Mouse (Mus musculus): ENCODE results near the gene A930017K11Rik.

The A930017K11Rik gene

GRCm38 (mm10) chr17:25922120-25922519 is 30.2 kb downstream of the A930017K11Rik start:
- DNase-seq: no peak

DNA sequence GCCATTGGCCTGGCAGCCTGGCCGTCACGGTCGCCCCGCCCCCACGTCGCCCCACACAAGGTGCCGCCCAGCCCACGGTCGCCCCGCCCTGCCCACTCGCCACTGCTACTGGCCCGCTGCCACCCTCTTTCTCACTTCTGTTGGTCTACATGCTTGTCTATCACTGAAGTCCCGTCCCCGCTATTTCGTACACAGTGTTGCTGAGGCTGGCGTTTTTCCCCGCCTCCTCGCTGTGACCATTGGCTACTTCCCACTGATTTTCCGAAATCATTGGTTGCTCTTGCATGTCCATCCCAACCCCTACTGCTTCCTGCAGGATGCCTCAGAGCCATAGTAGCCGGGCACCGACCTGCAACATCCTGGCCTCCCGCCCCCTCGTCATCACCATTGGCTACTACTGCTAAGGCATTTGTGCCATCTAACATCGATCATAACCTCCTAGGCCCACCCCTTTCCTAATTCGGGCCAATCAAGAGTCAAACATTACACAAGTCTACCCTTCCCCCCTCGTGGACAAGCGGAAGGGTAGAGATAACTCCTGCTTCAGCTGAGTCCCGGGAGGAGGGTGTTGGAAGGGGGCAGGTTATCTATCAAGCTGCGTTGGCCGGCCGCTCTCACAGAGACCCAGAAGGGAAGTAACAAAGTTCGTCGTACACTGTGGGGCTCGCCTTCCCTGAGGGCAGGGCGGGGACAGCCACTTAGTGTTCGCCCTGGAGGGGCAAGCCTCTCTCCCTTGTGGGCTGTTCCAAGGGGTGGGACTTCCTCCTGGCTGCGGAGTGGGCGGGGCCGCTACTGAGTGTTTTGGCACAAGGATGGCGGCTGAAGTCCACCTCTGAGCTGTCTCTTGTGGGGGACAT is 32.4 kb downstream of the A930017K11Rik start:
- peak; percentile 100 for DNase-seq

DNA sequence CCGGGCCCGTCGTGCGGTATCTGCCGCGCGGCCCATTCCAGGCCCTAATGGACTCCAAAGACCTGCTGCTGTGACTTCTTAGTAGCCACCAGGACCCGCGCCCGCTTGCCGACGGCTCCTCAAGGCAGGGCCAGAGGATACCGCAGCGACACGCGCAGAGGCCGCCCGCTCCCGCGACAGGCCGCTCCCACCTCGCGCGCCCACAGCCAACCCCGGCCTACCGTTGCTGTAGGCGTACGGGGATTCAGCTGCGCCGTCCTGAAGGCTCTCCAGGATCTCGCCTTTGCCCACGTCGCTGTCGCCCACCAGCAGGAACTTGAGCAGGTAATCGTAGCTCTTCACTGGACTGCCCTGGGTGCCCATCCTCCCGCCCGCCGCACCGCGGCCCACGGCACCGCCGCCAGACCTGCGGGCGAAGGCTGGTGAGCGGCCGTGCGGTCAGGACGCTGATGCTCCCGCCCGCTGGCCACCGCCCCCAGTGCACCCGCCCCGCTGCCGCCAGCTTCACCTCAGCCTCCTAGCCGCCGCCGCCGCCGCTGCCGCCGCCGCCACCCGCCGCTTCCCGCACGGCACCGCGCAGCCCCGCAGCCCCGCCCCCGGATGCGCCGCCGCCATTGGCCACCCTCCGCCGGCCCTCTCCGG is 33.1 kb downstream of the A930017K11Rik start, which contains the start of gene Rab40c:
Rab40c (minus strand) TSS at position 584 of the 642 bp plus-strand sequence.
- peak in 1 of 2 experiments; percentile 52 for DNase-seq

- DNase-seq: no peak
Observed at GRCm38 (mm10) chr17:25918037-25918750, 34.2 kb downstream of the A930017K11Rik start.

DNA sequence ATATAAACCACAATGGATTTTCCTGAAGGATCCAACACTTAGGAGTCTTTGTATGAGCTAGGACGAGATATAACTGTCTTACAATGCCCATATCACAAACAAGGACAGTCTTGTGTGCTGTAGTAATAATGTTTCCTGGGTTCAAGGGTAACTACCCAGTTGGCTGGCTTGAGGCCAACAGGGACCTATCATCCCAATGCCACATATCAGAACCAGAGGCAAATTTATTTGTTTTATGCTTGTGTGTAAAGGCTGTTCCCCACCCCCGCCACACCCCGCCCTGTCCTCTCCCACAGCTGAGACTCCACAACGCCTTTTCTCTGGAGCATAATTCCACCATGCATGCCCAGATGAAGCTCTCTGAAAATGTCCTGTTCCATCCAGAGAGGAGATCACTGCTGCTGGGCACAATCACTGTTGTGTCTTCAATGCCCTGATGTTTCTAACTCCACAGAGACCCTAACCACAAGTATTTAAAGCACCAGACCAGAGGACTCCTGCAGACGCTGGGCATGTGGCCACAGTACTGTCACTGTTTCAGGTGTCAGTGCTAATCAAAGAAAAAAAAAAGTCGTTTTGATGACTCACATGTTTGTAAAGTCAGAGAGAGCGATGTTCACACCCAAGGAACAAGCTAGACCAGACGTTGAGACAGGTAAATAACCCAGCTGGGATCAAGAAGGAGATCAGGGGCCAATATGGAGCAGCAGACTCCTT is 35.3 kb downstream of the A930017K11Rik start:
- no peak for DNase-seq

GRCm38 (mm10) chr17:25914295-25914694 is 38.1 kb downstream of the A930017K11Rik start:
- DNase-seq: no peak

DNA sequence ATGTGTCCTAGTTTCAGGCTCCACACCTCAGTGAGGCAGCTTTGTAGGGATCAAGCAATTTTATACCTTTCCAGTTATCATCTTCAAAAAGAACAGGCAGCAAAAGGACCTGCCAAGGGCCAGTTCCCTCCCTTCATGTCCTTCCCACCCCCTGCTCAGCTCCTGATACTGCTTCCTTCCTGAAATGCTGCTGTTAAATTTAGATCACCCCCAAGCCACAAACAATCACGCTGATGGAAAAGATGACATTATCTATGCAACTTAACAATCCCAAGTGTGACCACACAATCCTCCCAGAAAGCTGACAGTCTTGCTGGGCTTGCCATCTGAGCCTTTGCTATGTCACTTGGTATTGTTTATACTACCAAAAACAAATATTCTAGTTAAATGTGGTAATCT is 38.5 kb downstream of the A930017K11Rik start:
- no peak for DNase-seq

- no peak for DNase-seq
Observed at GRCm38 (mm10) chr17:25913186-25913876, 39.0 kb downstream of the A930017K11Rik start.

DNA sequence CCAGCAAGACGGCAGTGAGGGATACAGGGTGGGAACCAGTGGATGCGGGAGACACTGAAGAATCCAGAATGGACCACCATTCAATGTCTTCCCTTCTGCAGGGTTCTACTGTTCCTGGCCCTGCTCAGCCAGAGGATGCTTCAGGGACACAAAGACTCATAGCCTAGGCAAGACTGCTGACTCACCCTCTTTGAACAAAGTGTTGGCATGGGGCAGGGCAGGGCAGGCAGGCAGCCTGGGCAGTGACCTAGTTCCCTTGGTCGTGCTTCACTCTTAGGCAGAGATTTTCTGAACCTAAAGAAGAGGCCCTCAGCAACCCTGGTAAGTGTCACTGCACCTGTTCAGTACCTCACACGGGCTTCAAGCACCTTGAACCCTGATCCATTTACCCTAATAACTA is 40.5 kb downstream of the A930017K11Rik start:
- no peak for DNase-seq

- no peak for DNase-seq
Observed at GRCm38 (mm10) chr17:25907640-25908039, 44.7 kb downstream of the A930017K11Rik start.

DNA sequence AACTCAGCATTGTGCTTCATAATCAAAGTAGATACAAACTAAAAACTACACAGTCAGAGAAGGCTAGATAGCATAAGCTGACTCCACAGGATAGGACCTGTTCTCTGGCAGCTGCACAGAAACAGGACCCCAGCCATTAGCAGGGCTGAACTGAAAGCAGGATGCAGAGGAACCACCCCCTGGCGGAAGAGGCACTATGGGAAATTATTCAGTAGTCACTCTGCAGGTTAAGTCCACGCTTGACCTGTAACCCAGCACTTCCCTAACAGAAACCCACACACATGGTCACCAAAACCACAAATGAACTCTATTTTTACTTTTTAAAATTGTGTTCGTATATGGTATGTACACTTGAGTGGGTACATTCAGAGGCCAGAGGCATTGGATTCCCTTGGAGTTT is 49.3 kb downstream of the A930017K11Rik start:
- peak; percentile 32 to 42 for DNase-seq

DNA sequence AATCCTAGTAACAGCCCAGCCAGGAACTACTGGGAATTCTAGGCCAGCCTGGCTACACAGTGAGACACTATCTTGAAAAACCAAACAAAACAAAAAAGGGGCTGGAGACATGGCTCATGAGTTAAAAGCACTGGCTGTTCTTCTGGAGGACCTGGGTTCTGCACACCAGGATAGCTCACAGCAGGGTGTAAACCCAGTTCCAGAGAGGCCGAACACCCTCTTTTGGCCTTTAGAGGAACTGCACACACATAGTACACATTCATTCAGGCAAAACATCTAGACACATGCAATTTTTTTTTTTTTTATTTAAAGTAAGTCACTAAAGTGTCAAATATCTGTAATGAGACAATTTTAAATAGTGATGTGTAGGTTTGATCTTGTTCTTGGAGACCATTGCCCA is 52.2 kb downstream of the A930017K11Rik start:
- DNase-seq: no peak

Data from B cell, adult 2 months (primary cell).